Mouse (Mus musculus) ES-Bruce4 (cell line): ENCODE results near the gene Gria2. TPM values are rescaled to one million over a fixed set of nuclear protein-coding genes. Genes with fewer than 3 reads are reported as not detected.

Experiments
- H3K27ac ChIP-seq: 2 replicates; pipeline ENCODE4 v1.5.1; 2012; ENCODE audit warnings: low read length, inconsistent platforms; ENCODE audit not compliant: insufficient read depth
- H3K27me3 ChIP-seq: 2 replicates; pipeline ENCODE4 v1.6.1; 2012; ENCODE audit warnings: mild to moderate bottlenecking, low read length, inconsistent platforms; ENCODE audit not compliant: control insufficient read depth, poor library complexity, insufficient read depth, severe bottlenecking
- H3K36me3 ChIP-seq: 2 replicates; pipeline ENCODE4 v1.6.1; 2012; ENCODE audit warnings: inconsistent platforms, mild to moderate bottlenecking, low read length, moderate library complexity; ENCODE audit not compliant: control insufficient read depth, poor library complexity, insufficient read depth, severe bottlenecking
- H3K4me1 ChIP-seq: one replicate; pipeline ENCODE4 v1.8.1; 2011; ENCODE audit warnings: low read length; ENCODE audit not compliant: control insufficient read depth, insufficient read depth
- H3K4me3 ChIP-seq: 2 replicates; pipeline ENCODE4 v1.5.1; 2011; ENCODE audit warnings: low read depth, mild to moderate bottlenecking, low read length
- H3K9ac ChIP-seq: 2 replicates; pipeline ENCODE4 v1.6.1; 2012; ENCODE audit warnings: low read depth, mild to moderate bottlenecking, inconsistent platforms; ENCODE audit not compliant: poor library complexity, severe bottlenecking
- H3K9me3 ChIP-seq: replicated peaks from 2 replicates; pipeline ENCODE4 v1.6.1; 2012; ENCODE audit warnings: mild to moderate bottlenecking, low read length, inconsistent platforms; ENCODE audit not compliant: control insufficient read depth, poor library complexity, insufficient read depth, severe bottlenecking
- CTCF ChIP-seq: IDR thresholded peaks from one replicate; pipeline ENCODE4 v1.8.1; 2011; ENCODE audit warnings: low read depth, low read length
- EP300 ChIP-seq: IDR thresholded peaks from 2 replicates; pipeline ENCODE4 v1.6.1; 2011; ENCODE audit warnings: low read depth, low read length; ENCODE audit not compliant: insufficient read depth
- POLR2A ChIP-seq: IDR thresholded peaks from one replicate; pipeline ENCODE4 v1.8.1; 2011; ENCODE audit warnings: low read length; ENCODE audit not compliant: insufficient read depth
- polyA plus RNA-seq: library from polyadenylated mRNA; stranded (reverse); fragments of >200 nt; gene quantifications from 2 replicates; pipeline ENCODE4 v1.2.4, GENCODE M21; 2011; ENCODE audit warnings: low read depth; ENCODE audit not compliant: missing spikeins, insufficient read depth, insufficient read length

Gria2 gene
- polyA plus RNA-seq, 1 experiment = not detected

DNA sequence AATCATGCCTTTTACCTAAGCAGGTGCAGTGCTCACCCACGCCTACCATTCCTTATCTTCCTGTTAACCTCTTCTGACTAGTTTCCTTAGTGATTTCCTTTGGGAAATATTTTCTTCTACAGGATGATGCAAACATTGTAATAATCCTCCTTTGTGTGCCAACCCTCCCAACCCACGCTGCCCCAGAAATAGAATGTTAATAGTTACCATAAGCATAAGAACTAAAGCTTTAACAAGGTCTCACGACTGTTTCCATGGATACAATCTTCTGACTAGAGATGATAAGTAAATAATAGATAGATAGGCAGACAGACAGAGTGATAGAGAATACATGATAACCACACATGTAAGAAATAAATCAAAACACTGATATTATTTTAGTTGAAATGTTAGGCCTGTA is 140.8 kb downstream of the Gria2 start:
- Histone ChIP-seq H3K4me3 (no peak overlapping the region), H3K36me3 (no peaks in the 10 kb centered on the region), H3K9me3 (no peaks in the 10 kb centered on the region), H3K27ac (no peak overlapping the region), H3K9ac (no peak overlapping the region), H3K4me1 (no peaks in the 10 kb centered on the region), H3K27me3 (no peaks in the 10 kb centered on the region)
- no peak for TF ChIP-seq EP300
- no peak for TF ChIP-seq POLR2A
- no peak for TF ChIP-seq CTCF

DNA sequence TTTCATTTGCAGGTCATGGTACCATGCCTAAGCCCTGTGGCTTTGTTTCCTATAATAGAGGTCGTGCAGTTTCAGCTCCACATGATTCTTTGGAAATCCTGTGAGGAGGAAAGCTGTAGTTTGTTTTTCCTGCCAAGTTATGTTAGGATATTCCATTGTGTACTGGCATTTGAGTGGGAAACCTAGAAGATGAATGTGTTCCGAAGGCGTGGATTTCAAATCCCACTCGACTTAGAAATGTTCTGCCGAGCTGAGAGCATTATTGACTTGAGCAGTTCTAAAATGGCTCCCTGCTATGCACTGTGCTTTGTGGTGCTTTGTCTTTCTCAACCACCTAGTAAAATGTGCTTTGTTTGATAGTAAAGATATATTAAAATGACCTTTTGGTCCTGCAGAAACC is 150.4 kb downstream of the Gria2 start:
- no peaks in the 10 kb centered on the region for H3K36me3 ChIP-seq
- TF ChIP-seq CTCF (no peak), EP300 (no peak), POLR2A (no peak)
- no peak overlapping the region for H3K27ac ChIP-seq
- no peaks in the 10 kb centered on the region for H3K9me3 ChIP-seq
- H3K4me1 ChIP-seq = no peaks in the 10 kb centered on the region
- H3K4me3 ChIP-seq = no peak overlapping the region
- H3K27me3 ChIP-seq = no peaks in the 10 kb centered on the region
- no peak overlapping the region for H3K9ac ChIP-seq

Other genes with a start within 250 kb of the Gria2 start
- gene Glrb, start 110.8 kb upstream of the Gria2 start, polyA plus RNA-seq = 1.2 and 2.0 TPM in 2 replicates
- 5.5 and 6.5 TPM in 2 replicates for gene Pdgfc, start 233.6 kb upstream of the Gria2 start, polyA plus RNA-seq